Mouse (Mus musculus): ENCODE data around the gene Bcl2l10. TPM values are rescaled to one million over a fixed set of nuclear protein-coding genes. Genes with fewer than 3 reads are reported as not detected.

Gene Bcl2l10
- not detected in 2 replicates for polyA plus RNA-seq (2016; fragmentation: Nextera tagmentation; extraction: Ambion mirVana)

DNA sequence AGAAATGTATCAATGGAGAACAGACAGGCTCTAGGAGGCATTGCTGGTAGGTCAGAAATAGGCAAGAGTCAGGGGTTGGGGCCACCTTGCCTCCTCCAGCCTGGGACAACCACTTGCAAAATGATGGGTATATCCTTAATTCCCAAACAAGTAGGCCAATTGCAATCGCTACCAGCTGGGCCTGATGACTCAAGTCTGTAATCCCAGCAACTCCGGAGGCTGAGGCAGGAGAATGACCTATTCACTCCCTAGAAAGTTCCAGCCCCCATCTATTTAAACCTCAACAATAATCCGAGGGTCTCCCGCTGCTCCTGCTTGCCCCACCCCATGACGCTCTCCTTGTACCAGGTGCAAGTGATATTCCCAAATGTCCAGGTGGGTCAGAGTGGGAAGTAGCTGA lies at the start of gene Bcl2l10:
TSS of gene Bcl2l10 (plus strand) at position 301 of the 400 bp plus-strand sequence.
- 93% methylated on average over 5 of the region's 5 CpGs for WGBS
- H3K27ac ChIP-seq (replicated peaks): no peak within 1 kb of the TSS
- no peak for DNase-seq (ENCODE audit: low spot score)
- H3K27me3 ChIP-seq (ENCODE audit: low read depth, poor library complexity, severe bottlenecking): no peaks in the 10 kb centered on the region
- peaks cover 32% of the 10 kb centered on the region for H3K36me3 ChIP-seq
- H3K4me1 ChIP-seq: no peaks in the 10 kb centered on the region
- no peaks in the 10 kb centered on the region for H3K9me3 ChIP-seq (replicated peaks)
- no peak within 1 kb of the TSS for H3K4me3 ChIP-seq

DNA sequence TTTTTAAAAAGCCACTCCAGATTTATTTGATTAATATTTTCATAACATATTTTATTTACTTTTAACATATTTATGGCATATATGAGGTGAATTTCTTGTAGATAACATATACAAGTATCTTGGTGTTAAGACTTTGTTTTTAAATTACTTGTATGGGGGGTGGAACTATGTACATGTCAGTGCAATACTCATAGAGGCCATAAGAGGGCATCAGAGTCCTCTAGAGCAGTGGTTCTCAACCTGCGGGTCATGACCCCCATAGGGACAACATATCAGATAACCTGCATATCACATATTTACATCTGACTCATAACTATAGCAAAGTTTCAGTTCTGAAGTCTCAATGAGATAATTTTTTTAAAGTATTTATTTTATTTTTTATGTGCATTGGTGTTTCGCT lies 48.2 kb upstream of the Bcl2l10 start:
- no peaks in the 10 kb centered on the region for H3K9me3 ChIP-seq (replicated peaks)
- WGBS: 82% methylated on average over 2 of the region's 2 CpGs
- no peaks in the 10 kb centered on the region for H3K27me3 ChIP-seq (ENCODE audit: low read depth, poor library complexity, severe bottlenecking)
- DNase-seq (ENCODE audit: low spot score): no peak
- H3K27ac ChIP-seq (replicated peaks): no peak overlapping the region
- no peak overlapping the region for H3K4me3 ChIP-seq
- no peaks in the 10 kb centered on the region for H3K36me3 ChIP-seq
- peaks cover 8% of the 10 kb centered on the region for H3K4me1 ChIP-seq

DNA sequence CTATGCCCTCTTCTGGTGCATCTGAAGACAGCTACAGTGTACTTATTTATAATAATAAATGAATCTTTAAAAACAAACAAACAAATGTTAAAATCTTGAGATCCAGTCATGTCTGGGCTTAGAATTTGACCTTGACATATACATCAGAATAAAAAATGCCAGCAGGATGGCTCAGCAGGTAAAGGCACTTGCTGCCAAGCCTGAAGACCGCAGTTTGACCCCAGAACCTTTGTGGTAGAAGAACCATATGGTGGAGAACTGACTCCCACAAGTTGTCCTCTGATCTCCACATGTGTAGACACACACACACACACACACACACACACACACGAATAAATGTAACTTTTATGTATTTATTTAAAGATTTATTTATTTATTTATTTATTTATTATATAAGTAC lies 44.5 kb upstream of the Bcl2l10 start:
- Histone ChIP-seq H3K9me3 (replicated peaks) (no peaks in the 10 kb centered on the region), H3K36me3 (no peaks in the 10 kb centered on the region), H3K4me1 (peaks cover 8% of the 10 kb centered on the region), H3K27ac (replicated peaks) (no peak overlapping the region), H3K4me3 (no peak overlapping the region), H3K27me3 (ENCODE audit: low read depth, poor library complexity, severe bottlenecking) (no peaks in the 10 kb centered on the region)
- no peak for DNase-seq (ENCODE audit: low spot score)
- whole genome bisulfite sequencing: 76% methylated on average over 2 of the region's 2 CpGs

DNA sequence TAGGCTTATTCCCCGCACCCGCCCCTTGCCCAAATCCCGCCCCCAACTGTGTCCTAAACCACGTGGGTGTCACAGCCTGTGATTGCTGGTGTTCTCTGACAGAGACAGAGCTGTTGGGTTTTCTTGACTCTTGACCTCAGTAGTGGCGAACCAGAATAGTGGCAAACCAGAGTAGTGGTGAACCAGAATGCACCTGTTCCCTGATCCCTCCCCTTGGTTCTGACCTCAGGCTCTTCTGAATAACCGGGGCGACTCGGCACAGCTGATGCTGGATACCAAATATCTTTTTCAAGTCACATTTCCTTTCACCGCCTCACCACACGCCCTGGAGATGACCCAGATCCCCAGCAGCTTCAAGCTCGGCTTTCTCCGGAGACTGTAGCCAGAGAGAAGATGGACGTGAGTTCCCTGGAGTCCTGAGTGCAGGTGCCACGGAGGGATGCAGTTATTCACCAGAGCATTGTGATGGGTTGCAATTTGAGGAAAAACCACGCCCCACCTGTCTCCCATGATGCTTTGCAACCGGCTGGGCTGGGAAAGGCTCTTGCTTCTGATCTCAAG lies 43.8 kb upstream of the Bcl2l10 start:
- 39% methylated on average over 16 of the region's 16 CpGs for WGBS
- no peaks in the 10 kb centered on the region for H3K27me3 ChIP-seq (ENCODE audit: low read depth, poor library complexity, severe bottlenecking)

DNA sequence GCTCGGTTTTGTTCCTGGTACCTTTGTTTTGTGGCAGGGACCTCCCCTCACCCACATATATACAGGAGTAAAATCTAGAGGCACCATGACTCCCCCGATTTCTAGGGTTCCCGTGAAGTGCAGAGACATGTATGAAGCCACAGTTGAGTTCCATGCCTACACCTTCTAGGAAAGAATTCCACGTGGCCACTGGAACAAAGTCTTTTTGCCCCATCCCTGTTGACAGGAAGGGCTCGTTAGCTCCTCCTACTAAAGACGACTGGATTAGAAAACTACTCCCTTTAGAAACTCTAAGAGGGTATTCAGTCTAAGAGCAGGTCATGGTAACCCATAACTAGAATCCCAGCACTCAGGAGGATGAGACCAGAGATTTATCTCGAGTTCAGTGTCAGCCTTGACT lies 43.3 kb upstream of the Bcl2l10 start:
- H3K4me1 ChIP-seq: peaks cover 8% of the 10 kb centered on the region
- no peak for DNase-seq (ENCODE audit: low spot score)
- no peaks in the 10 kb centered on the region for H3K27me3 ChIP-seq (ENCODE audit: low read depth, poor library complexity, severe bottlenecking)
- H3K27ac ChIP-seq (replicated peaks): no peak overlapping the region
- WGBS: 33% methylated on average over 7 of the region's 7 CpGs
- H3K36me3 ChIP-seq: no peaks in the 10 kb centered on the region
- 0 out of 2 replicates have a peak overlapping the region, but pooled peaks have one; percentile 26 for H3K4me3 ChIP-seq
- no peaks in the 10 kb centered on the region for H3K9me3 ChIP-seq (replicated peaks)

More for the DNA sequence above, 43.8 kb upstream of the Bcl2l10 start:
- Histone ChIP-seq H3K4me1 (peaks cover 8% of the 10 kb centered on the region), H3K4me3 (peak overlapping the region; percentile 26; the same call in 1 of the 2 replicates), H3K9me3 (replicated peaks) (no peaks in the 10 kb centered on the region), H3K36me3 (no peaks in the 10 kb centered on the region), H3K27ac (replicated peaks) (no peak overlapping the region)
- no peak for DNase-seq (ENCODE audit: low spot score)

DNA sequence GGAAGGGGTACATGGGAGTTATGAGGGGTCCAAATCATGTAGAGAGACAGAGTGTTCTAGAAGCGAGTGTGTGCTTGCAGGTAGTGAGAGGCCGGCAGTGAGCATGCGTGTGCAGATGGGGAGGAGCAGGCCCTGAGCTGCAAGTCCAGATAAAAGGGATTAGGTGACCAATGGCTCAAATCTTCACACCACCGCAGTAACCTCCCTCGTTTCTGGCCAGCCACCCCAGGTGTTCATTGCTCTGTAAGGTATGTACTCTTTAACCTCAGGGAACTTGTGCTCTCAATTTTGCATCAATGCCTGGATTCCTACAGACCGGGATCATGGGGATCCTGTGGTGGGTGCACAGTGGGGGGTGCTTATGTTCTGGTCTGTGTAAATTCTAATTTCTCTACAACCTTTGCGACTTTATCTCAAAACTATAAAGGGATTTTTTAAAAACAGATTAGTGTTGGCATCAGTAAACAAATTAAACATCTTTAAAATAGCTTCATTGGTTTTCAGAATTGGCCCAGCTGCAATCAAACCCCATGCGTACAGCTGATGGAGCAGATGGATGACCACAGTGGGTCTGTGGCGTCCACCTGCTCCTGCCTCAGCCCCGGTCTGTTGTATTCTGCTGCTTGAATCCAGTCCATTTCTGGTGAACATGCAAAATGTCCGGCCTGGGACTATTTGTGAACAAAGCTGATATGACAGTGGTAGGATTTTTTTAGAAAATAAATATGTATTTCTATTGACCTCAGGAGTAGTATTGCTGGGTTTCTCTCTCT lies 41.2 kb upstream of the Bcl2l10 start, which contains the start of gene Gnb5:
TSS of gene Gnb5 (plus strand) at position 163 of the 773 bp plus-strand sequence.
- no peak within 1 kb of the TSS for H3K4me3 ChIP-seq
- H3K27me3 ChIP-seq (ENCODE audit: low read depth, poor library complexity, severe bottlenecking): no peaks in the 10 kb centered on the region
- no peaks in the 10 kb centered on the region for H3K9me3 ChIP-seq (replicated peaks)
- 81% methylated on average over 11 of the region's 11 CpGs for WGBS
- no peak for DNase-seq (ENCODE audit: low spot score)
- H3K4me1 ChIP-seq: peaks cover 8% of the 10 kb centered on the region
- no peaks in the 10 kb centered on the region for H3K36me3 ChIP-seq
- H3K27ac ChIP-seq (replicated peaks): no peak within 1 kb of the TSS

DNA sequence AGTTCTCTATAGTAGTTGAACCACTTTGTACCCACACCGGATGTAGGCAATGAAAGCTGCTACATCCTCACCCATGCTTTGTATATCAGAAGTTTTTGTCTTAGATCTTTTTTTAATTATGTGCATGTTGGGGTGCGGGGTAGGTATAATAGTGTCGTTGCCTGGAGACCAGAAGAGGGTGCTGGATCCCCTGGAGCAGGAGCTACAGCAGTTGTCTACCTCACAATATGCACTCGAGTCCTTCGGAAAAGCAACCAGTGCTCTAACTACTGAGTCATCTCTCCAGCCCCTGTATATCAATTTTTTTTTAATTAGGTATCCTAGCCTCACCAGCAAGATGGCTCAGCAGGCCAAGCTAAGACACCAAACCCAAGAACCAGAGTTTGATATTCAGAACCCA lies 40.5 kb upstream of the Bcl2l10 start:
- Histone ChIP-seq H3K27ac (replicated peaks) (no peak overlapping the region), H3K9me3 (replicated peaks) (no peaks in the 10 kb centered on the region), H3K36me3 (no peaks in the 10 kb centered on the region), H3K4me3 (no peak overlapping the region), H3K4me1 (peaks cover 8% of the 10 kb centered on the region), H3K27me3 (ENCODE audit: low read depth, poor library complexity, severe bottlenecking) (no peaks in the 10 kb centered on the region)
- DNase-seq (ENCODE audit: low spot score): no peak
- 91% methylated on average over 5 of the region's 5 CpGs for WGBS

DNA sequence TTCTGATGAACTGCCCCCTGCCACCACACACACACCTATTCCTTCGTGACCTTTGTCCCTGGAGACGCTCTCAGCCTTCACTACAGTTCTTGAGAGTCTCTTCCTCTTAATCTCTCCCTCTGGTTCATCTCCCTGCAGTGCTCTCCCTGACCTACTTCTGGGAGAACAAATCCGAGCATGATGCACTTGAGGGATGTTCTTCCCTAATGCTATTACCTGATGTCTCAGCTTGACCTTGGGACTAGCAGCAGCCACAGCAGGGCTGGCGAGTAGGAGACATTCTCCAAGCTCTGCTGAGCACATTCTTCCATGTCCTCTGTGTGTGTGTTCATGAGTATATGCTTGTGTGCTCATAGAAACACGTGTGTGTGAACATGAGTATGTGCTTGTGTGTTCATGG lies 38.9 kb upstream of the Bcl2l10 start:
- Histone ChIP-seq H3K27me3 (ENCODE audit: low read depth, poor library complexity, severe bottlenecking) (no peaks in the 10 kb centered on the region), H3K4me1 (peaks cover 13% of the 10 kb centered on the region)
- WGBS: 63% methylated on average over 5 of the region's 5 CpGs

DNA sequence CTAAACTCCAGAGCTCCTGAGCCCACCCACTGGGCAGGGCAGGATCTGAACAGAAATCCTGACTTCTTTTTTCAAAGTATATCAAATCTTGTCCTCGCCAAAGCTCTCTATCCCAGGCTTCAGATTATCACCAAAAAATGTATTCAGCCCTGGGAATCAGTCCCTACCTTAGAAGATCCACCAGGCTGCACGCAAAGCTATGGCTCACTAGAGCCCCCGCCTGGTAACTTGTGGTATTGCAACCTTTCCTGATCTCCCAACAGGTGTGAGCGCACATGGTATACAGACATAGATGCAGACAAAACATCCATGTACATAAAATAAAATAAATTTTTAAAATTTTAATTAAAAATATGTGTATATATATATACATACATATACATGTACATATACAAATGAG lies 35.5 kb upstream of the Bcl2l10 start:
- Histone ChIP-seq H3K4me1 (peaks cover 27% of the 10 kb centered on the region), H3K27ac (replicated peaks) (no peak overlapping the region), H3K9me3 (replicated peaks) (no peaks in the 10 kb centered on the region), H3K27me3 (ENCODE audit: low read depth, poor library complexity, severe bottlenecking) (no peaks in the 10 kb centered on the region), H3K4me3 (no peak overlapping the region), H3K36me3 (no peaks in the 10 kb centered on the region)
- peak; percentile 78 for DNase-seq (ENCODE audit: low spot score)
- 9% methylated on average over 4 of the region's 4 CpGs for WGBS

More for the DNA sequence above, 38.9 kb upstream of the Bcl2l10 start:
- no peaks in the 10 kb centered on the region for H3K9me3 ChIP-seq (replicated peaks)
- no peak overlapping the region for H3K27ac ChIP-seq (replicated peaks)
- H3K36me3 ChIP-seq: no peaks in the 10 kb centered on the region
- no peak for DNase-seq (ENCODE audit: low spot score)
- H3K4me3 ChIP-seq: no peak overlapping the region

DNA sequence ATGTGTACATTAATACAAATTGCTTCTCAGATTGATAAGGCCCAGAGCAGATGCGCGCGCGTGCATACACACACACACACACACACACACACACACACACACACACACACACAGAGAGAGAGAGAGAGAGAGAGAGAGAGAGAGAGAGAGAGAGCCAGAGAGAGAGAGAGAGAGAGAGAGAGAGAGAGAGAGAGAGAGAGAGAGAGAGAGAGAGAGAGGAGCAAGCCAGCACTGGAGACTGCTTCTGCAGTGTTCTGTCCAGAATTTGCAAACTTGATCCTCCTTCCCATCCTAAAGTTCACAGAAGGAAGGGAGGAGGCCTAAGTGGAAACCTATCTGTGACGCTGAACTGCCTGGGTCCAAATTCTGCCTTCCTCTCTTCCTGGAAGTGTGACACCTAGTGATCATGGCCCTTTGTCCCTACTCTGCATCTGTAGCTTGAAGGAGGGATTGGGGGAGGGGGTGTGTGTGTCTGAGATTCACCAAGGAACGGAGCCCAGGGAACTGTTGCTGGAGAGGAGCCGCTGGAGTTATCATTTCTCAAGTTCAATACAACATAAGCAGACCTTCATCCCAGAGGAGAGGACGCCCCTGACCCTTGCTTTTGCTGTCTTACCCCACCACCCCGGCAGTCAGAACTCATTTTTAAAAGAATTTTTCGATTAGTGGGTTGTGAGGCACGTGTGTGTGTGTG lies 34.3 kb upstream of the Bcl2l10 start:
- Histone ChIP-seq H3K9me3 (replicated peaks) (no peaks in the 10 kb centered on the region), H3K4me3 (peak overlapping the region; percentile 61), H3K36me3 (peaks cover 4% of the 10 kb centered on the region; the same call in 1 of the 2 replicates), H3K27ac (replicated peaks) (peak overlapping the region; percentile 85), H3K27me3 (ENCODE audit: low read depth, poor library complexity, severe bottlenecking) (no peaks in the 10 kb centered on the region), H3K4me1 (peaks cover 27% of the 10 kb centered on the region)
- WGBS: 32% methylated on average over 11 of the region's 11 CpGs
- peak; percentile 46 for DNase-seq (ENCODE audit: low spot score)

DNA sequence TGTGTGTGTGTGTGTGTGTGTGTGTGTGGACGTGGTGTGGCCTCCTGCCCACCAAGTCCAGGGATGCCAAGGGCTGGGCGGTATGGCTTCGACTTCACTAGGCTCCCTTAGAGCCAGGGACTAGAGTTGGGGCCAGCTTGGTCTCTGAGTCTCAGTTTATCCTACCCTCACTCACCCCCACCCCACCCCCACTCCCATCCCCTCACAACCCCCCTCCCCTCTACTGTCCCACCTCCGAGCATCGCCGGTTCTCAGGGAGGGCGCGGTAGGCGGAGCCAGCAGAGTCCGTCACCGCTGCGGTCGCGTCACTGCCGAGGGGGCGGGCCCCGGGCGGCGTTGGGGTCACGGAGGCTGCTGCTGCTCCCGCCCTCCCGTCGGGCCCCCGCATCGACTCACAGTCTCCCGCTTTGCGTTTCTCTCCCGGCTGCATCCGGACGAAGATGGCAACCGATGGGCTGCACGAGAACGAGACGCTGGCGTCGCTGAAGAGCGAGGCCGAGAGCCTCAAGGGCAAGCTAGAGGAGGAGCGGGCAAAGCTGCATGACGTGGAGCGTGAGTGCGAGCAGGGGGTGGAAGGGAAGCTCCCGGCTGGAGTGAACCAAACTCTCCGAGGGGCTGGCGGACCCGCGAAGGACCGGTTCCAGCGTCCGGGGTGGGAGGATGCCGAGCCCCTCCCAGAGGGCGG lies 33.6 kb upstream of the Bcl2l10 start:
- Histone ChIP-seq H3K9me3 (replicated peaks) (no peaks in the 10 kb centered on the region), H3K4me1 (peaks cover 27% of the 10 kb centered on the region), H3K36me3 (peaks cover 4% of the 10 kb centered on the region; the same call in 1 of the 2 replicates), H3K27me3 (ENCODE audit: low read depth, poor library complexity, severe bottlenecking) (no peaks in the 10 kb centered on the region), H3K27ac (replicated peaks) (peak overlapping the region; percentile 85), H3K4me3 (peak overlapping the region; percentile 61)
- DNase-seq (ENCODE audit: low spot score): peak; percentile 87
- WGBS: 0% methylated on average over 52 of the region's 52 CpGs

DNA sequence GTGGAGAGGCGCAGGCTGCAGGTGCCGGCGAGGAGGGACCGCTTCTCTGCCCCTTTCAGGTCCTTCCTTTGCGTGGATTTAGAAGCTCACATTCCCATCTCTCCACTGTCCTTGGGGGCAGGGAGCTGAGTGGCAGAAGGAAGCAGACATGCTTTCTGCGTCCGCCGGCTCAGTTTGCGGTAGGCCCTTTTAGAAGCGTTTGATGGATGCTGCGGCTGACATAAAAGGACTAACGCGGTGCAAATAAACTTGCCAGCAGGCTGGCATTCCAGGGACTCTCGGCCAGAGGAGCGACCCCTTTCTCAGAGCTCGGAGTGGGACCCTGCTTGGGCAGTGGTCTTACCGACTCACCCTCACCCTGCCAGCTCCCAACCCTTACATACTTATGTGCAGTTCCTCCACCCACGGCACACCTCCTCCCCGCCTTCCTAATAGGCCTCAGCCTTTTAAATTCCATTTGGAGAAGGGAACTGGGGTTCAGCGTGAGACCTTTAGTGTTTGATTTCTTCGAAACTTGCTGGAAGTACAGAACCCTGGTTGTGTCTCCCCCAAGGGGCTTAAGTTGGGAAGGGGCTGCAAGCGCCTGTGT lies 32.9 kb upstream of the Bcl2l10 start:
- Histone ChIP-seq H3K9me3 (replicated peaks) (no peaks in the 10 kb centered on the region), H3K27me3 (ENCODE audit: low read depth, poor library complexity, severe bottlenecking) (no peaks in the 10 kb centered on the region), H3K36me3 (peaks cover 4% of the 10 kb centered on the region; the same call in 1 of the 2 replicates), H3K4me3 (peak overlapping the region; percentile 61), H3K27ac (replicated peaks) (peak overlapping the region; percentile 85), H3K4me1 (peaks cover 27% of the 10 kb centered on the region)
- DNase-seq (ENCODE audit: low spot score): no peak
- WGBS: 3% methylated on average over 22 of the region's 22 CpGs

Measured in midbrain, embryonic 10.5 days (tissue).